Mouse (Mus musculus): Measurements from ENCODE around the gene Ms4a6d. TPM values are rescaled to one million over a fixed set of nuclear protein-coding genes. Genes with fewer than 3 reads are reported as not detected.
"Not testable (repeated sequence)": the region's sequence is repeated elsewhere in the genome, so short reads cannot be mapped to it uniquely, and the experiment has no call there.

Ms4a6d gene
- polyA plus RNA-seq, 1 experiment from 2014 or later: 4.1 TPM

GRCm38 (mm10) chr19:11544383-11544782, 60.3 kb downstream of the Ms4a6d start:
- H3K4me2 ChIP-seq (replicated peaks); H3K36me3 ChIP-seq; ATAC-seq (ENCODE audit: low FRiP score, low read depth); H3K4me3 ChIP-seq; H3K27me3 ChIP-seq; H3K4me1 ChIP-seq; H3K9me3 ChIP-seq; H3K9ac ChIP-seq (replicated peaks); H3K27ac ChIP-seq (replicated peaks): not testable (repeated sequence)
- 93% methylated on average over 2 of the region's 2 CpGs for WGBS

- not testable (repeated sequence) for H3K9me3 ChIP-seq; H3K27me3 ChIP-seq; H3K4me3 ChIP-seq; H3K9ac ChIP-seq (replicated peaks); H3K36me3 ChIP-seq; H3K4me1 ChIP-seq; ATAC-seq (ENCODE audit: low FRiP score, low read depth); H3K4me2 ChIP-seq (replicated peaks); H3K27ac ChIP-seq (replicated peaks)
- 92% methylated on average over 1 of the region's 1 CpGs for WGBS
Measured at GRCm38 (mm10) chr19:11540166-11540821, 64.4 kb downstream of the Ms4a6d start.

GRCm38 (mm10) chr19:11537336-11537735, 67.3 kb downstream of the Ms4a6d start:
- ATAC-seq (ENCODE audit: low FRiP score, low read depth): peak; percentile 68; the same call in 1 of the 2 replicates
- H3K4me2 ChIP-seq (replicated peaks): no peak overlapping the region
- H3K9me3 ChIP-seq: no peaks in the 10 kb centered on the region
- H3K4me3 ChIP-seq: no peak overlapping the region
- H3K27ac ChIP-seq (replicated peaks): no peak overlapping the region
- no peak overlapping the region for H3K9ac ChIP-seq (replicated peaks)
- WGBS: 26% methylated on average over 2 of the region's 2 CpGs
- H3K4me1 ChIP-seq: 0 out of 2 replicates have a peak, but pooled peaks cover 2% of the 10 kb centered on the region
- no peaks in the 10 kb centered on the region for H3K36me3 ChIP-seq
- no peaks in the 10 kb centered on the region for H3K27me3 ChIP-seq

Other genes with a start within 250 kb of the Ms4a6d start
- 1.9 and 3.1 TPM in 2 replicates for gene Ms4a4a, start 229.3 kb downstream of the Ms4a6d start, polyA plus RNA-seq (2016; fragmentation: Nextera tagmentation; extraction: Ambion mirVana)
- gene Ms4a4c, start 200.1 kb downstream of the Ms4a6d start, polyA plus RNA-seq (2016; fragmentation: Nextera tagmentation; extraction: Ambion mirVana): 0.13 and 0.17 TPM in 2 replicates
- not detected in 2 replicates for gene Ms4a4b, start 161.3 kb downstream of the Ms4a6d start, polyA plus RNA-seq (2016; fragmentation: Nextera tagmentation; extraction: Ambion mirVana)
- 2.1 and 3.1 TPM in 2 replicates for gene Ms4a6c, start 135.5 kb downstream of the Ms4a6d start, polyA plus RNA-seq (2016; fragmentation: Nextera tagmentation; extraction: Ambion mirVana)
- not detected in 2 replicates for gene Gm8369, start 118.9 kb downstream of the Ms4a6d start, polyA plus RNA-seq (2016; fragmentation: Nextera tagmentation; extraction: Ambion mirVana)
- 3.1 and 3.3 TPM in 2 replicates for gene Ms4a6b, start 88.3 kb downstream of the Ms4a6d start, polyA plus RNA-seq (2016; fragmentation: Nextera tagmentation; extraction: Ambion mirVana)
- gene Ms4a4d, start 68.0 kb downstream of the Ms4a6d start, polyA plus RNA-seq (2016; fragmentation: Nextera tagmentation; extraction: Ambion mirVana): 0.20 TPM in 1 of 2 replicates, not detected in the other
- not detected in 2 replicates for gene Ms4a2, start 18.9 kb upstream of the Ms4a6d start, polyA plus RNA-seq (2016; fragmentation: Nextera tagmentation; extraction: Ambion mirVana)
- gene Ms4a3, start 36.0 kb upstream of the Ms4a6d start, polyA plus RNA-seq (2016; fragmentation: Nextera tagmentation; extraction: Ambion mirVana): not detected in 2 replicates
- not detected in 2 replicates for gene Oosp2, start 55.7 kb upstream of the Ms4a6d start, polyA plus RNA-seq (2016; fragmentation: Nextera tagmentation; extraction: Ambion mirVana)
- gene Oosp1, start 86.3 kb upstream of the Ms4a6d start, polyA plus RNA-seq (2016; fragmentation: Nextera tagmentation; extraction: Ambion mirVana): not detected in 2 replicates
- gene Oosp3, start 92.2 kb upstream of the Ms4a6d start, polyA plus RNA-seq (2016; fragmentation: Nextera tagmentation; extraction: Ambion mirVana): not detected in 2 replicates
- gene Gif, start 142.7 kb upstream of the Ms4a6d start, polyA plus RNA-seq (2016; fragmentation: Nextera tagmentation; extraction: Ambion mirVana): not detected in 2 replicates
- gene Mrpl16, start 165.5 kb upstream of the Ms4a6d start, polyA plus RNA-seq (2016; fragmentation: Nextera tagmentation; extraction: Ambion mirVana): 45.7 and 48.7 TPM in 2 replicates
- gene Stx3, start 214.6 kb upstream of the Ms4a6d start, polyA plus RNA-seq (2016; fragmentation: Nextera tagmentation; extraction: Ambion mirVana): 20.3 and 22.0 TPM in 2 replicates
- gene Olfr1417, start 234.4 kb upstream of the Ms4a6d start, polyA plus RNA-seq (2016; fragmentation: Nextera tagmentation; extraction: Ambion mirVana): not detected in 2 replicates

Measured in midbrain, embryonic 12.5 days (tissue).